Mouse (Mus musculus) spleen, adult 2 months (tissue): ENCODE measurements around the gene Map4k3.

ENCODE experiments used
- CTCF ChIP-seq: fragments of 200-500 bp; IDR thresholded peaks from 2 replicates; pipeline ENCODE4 v1.5.1; 2011; ENCODE audit warnings: mild to moderate bottlenecking, inconsistent platforms; ENCODE audit not compliant: insufficient read depth, insufficient read length, insufficient replicate concordance; ENCODE audit errors: extremely low read depth
- POLR2A ChIP-seq: fragments of 200-500 bp; IDR thresholded peaks from 2 replicates; pipeline ENCODE4 v1.6.1; 2011; ENCODE audit warnings: low read depth, low read length, inconsistent platforms

GRCm38 (mm10) chr17:80723092-80723491 lies 5.2 kb downstream of the Map4k3 start:
- TF ChIP-seq POLR2A (no peak), CTCF (no peak)
